Mouse (Mus musculus) gastrocnemius, adult 2 months (tissue): ENCODE results near the gene Pigr. TPM values are rescaled to one million over a fixed set of nuclear protein-coding genes. Genes with fewer than 3 reads are reported as not detected.

ENCODE experiments used
- DNase-seq: peaks from one replicate; pipeline ENCODE4 v3.0.0; 2022
- H3K27ac ChIP-seq: fragments of 200-600 bp; 2 replicates; pipeline ENCODE4 v1.8.1; 2022; ENCODE audit warnings: mild to moderate bottlenecking
- H3K4me3 ChIP-seq: fragments of 200-600 bp; 2 replicates; pipeline ENCODE4 v1.8.1; 2022; ENCODE audit warnings: mild to moderate bottlenecking, moderate library complexity
- CTCF ChIP-seq: fragments of 200-600 bp; IDR thresholded peaks from 2 replicates; pipeline ENCODE4 v1.8.1; 2022; ENCODE audit warnings: antibody characterized with exemption, mild to moderate bottlenecking, moderate library complexity
- intact Hi-C: fragments of 180-260 bp; cut with DNase I; formaldehyde crosslinking; loops from one replicate; pipeline ENCODE4 v1.15.1; 2025
- total RNA-seq, 2 experiments: library from RNA; stranded (reverse); gene quantifications; 2 replicates each; pipeline ENCODE4 v1.2.3; 2021

Pigr gene
- total RNA-seq, 2 experiments from 2014 or later, result not detected

DNA sequence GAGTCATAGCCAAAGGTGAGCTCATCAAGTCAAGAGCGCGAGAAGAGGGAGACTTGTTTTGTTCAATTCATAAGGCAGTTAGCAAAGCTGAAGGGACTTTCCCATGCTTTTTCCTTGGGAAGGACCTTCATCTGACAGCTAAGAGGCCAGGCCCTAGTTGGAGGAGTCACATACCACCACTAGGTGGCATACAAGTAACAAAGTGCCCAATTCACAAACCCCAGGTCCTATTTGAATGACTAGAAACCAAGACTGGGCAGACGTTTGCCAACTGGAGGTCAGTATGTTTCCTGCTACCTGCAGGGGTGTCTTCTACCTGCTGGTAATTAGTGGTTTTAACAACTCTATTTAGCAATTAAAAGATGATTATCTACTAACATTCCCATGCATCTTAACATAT is 48.7 kb downstream of the Pigr start:
- no peak overlapping the region for H3K4me3 ChIP-seq
- TF ChIP-seq CTCF, result peak; percentile 85
- intact Hi-C loops, result loop anchor here (1.0 to 10.0 kb wide), 3 partner anchors 104 to 390 kb away; partner anchors contain the start of gene Dyrk3
- DNase-seq, result peak; percentile 32
- H3K27ac ChIP-seq, result no peak overlapping the region

DNA sequence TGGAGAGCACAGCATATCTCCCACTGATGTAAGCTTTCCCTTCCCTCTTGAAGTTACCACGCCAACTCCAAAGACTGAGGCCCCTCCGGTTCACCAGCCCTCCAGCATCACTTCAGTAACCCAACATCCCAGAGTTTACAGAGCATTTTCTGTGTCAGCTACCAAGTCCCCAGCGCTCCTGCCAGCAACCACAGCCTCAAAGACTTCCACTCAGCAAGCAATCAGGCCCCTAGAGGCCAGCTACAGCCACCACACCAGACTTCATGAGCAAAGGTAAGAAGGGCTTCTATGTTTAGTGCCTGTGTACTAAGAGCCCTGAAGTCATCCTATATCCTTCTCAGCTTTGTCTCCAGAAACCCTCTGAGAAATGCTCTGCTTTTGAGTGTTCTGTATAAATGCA is 49.4 kb downstream of the Pigr start:
- no peak for DNase-seq
- intact Hi-C loops, result loop anchor here (1.0 to 10.0 kb wide), 4 partner anchors 103 to 389 kb away; partner anchors contain the start of gene Dyrk3
- TF ChIP-seq CTCF, result no peak
- no peak overlapping the region for H3K4me3 ChIP-seq
- no peak overlapping the region for H3K27ac ChIP-seq

DNA sequence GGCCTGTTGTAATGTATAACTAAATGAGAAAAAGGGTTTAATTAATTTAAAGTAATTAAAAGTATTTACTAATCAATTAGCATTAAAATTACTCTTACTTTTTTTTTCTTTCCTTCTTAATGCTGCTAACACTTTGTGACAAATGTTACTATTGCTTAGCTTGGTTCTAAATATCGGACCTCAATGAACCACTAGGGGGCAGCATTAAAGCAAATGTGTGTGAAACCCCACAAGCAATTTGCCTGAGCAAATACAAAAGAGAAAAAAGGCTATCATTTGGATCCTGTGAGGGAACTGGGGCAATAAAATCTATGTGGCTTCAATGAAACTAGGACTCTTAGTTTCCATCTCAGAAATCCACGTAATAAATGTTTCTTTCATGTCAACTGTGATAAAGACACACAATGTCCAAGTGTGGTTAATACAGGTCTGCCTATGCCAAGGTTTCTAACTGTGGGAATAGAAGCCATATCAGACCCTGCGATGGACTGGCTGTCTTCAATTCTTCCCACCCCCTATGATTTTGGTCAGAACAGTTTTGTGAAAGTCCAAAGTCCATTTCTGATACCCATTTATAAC is 50.5 kb downstream of the Pigr start:
- Histone ChIP-seq H3K27ac (no peak overlapping the region), H3K4me3 (no peak overlapping the region)
- DNase-seq, result no peak
- intact Hi-C loops, result loop anchor here (1.0 to 10.0 kb wide), 3 partner anchors 176 to 388 kb away; partner anchors contain the start of gene Dyrk3
- TF ChIP-seq CTCF, result peak; percentile 82

DNA sequence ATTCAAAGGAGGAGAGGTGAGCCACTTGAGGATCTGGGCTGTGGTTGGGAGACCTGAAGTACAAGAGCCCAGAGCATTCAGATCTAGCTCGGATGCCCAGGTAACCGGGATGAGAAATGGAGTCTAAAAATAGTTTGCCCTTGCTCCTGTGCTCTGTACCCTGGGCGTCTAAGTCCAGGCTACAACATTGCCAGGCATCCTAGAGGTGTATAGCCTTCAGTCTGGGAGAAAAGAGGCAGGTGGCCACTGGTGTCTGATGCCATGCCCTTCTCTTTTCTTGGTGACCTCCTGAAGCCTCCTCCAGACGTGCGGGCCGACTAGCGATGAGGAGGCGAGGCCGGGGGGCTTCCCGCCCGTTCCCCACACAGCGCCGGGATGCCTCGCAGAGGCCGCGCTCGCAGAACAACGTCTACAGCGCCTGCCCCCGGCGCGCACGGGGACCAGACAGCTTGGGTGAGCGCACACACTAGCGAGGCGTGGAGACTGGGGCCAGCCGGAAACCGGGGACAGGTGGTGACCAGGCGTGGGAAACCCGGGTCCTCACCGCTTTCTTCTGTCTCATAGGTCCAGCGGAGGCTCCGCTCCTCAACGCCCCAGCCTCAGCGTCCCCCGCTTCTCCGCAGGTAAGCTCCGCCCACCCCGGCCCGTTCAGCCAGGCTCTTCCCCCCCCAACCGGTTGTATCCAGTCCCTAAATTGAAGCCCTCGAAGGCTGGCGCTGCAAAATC is 51.6 kb downstream of the Pigr start:
- peak; percentile 17 for DNase-seq

DNA sequence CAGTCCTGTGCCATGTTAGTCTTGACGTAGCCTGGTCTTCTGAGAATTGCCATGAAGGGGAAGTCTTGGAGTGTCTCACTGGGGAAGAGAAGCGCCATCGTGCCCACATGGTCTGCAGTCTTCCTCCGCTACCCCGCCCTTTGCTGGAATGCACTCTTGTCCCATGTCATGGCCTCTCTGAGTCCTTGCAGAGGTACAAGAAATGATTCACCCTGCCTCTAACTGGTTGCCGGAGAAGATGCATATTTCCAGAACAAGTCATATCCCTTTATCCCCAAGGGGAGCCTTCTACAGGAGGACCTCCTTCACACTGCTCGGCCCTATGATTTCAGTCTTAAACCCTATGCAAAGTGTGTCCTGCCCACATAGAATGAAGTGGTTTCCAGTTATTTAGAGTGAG is 53.4 kb downstream of the Pigr start:
- no peak overlapping the region for H3K4me3 ChIP-seq
- no peak overlapping the region for H3K27ac ChIP-seq
- no peak for DNase-seq
- intact Hi-C loops, result loop anchor here (10.0 kb wide), 2 partner anchors 255 to 385 kb away; partner anchors contain the start of gene Dyrk3
- TF ChIP-seq CTCF, result no peak

More for the DNA sequence above, 51.6 kb downstream of the Pigr start:
- TF ChIP-seq CTCF, result no peak
- Histone ChIP-seq H3K27ac (no peak overlapping the region), H3K4me3 (peak overlapping the region; percentile 62)
- intact Hi-C loops, result loop anchor here (10.0 kb wide), 2 partner anchors 257 to 387 kb away; partner anchors contain the start of gene Dyrk3

DNA sequence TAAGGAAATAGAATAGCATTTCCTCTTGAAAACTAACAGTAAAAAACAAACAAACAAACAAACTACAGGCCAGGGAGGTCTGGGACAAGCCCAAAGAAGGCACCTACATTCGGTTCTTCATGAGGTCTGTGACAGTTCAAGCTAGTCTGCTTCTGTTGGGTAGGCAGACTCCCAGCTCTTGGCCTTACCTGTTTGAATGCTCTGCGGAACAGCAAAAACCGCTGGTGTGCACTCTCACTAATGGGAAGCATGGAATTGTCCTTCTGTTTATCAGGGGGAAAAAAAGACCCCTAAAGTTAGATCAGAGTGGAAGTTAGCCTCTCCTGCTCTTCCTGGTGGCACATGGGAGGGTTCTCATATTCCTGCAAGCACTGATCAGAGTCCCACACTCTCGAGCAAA is 56.7 kb downstream of the Pigr start:
- no peak overlapping the region for H3K4me3 ChIP-seq
- no peak overlapping the region for H3K27ac ChIP-seq
- no peak for DNase-seq
- intact Hi-C loops, result no loop called here
- TF ChIP-seq CTCF, result no peak

DNA sequence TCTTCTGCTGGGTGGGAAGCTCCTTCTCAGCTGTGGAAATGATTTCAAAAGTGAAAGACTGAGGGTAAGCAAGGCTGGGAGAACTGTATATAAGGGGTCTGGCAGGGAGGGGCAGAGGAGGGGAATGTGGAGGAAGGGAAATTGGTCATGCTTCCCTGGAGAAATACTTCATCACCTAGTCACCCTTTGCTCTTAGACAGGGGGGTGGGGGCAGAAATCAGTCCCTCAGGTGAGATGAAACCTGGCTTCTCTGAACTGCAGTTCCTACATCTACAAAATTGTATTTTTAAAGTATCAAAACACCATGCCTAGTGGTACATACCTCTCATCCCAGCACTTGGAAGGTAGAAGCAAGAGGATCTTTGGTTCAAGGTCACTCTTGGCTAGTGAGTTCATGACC is 60.9 kb downstream of the Pigr start, which contains the start of gene Il24:
TSS of gene Il24 (minus strand) at position 101 of the 400 bp plus-strand sequence.
- DNase-seq, result no peak
- no peak within 1 kb of the TSS for H3K4me3 ChIP-seq
- intact Hi-C loops, result no loop called here
- no peak within 1 kb of the TSS for H3K27ac ChIP-seq
- no peak for TF ChIP-seq CTCF

DNA sequence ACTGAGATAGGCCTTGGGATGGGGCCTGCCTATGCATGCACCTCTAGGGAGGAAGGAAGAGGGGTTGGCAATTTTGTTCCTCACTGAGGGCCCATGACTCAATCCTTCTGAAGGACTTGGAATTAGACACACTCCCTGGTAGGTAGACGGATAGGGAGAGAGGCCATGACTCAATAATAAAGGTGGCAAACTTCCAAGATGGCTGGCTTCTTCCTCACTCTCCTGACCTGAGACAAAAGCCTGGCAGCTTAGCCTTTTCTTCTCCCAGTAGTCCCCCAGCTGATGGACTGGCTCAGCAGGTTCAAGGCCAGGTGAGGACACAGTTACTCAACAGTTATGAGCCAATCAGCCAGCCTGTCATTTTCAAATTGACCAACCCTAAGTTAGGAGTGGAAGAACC is 66.0 kb downstream of the Pigr start:
- Histone ChIP-seq H3K4me3 (no peak overlapping the region), H3K27ac (no peak overlapping the region)
- DNase-seq, result no peak
- TF ChIP-seq CTCF, result no peak
- intact Hi-C loops, result no loop called here

DNA sequence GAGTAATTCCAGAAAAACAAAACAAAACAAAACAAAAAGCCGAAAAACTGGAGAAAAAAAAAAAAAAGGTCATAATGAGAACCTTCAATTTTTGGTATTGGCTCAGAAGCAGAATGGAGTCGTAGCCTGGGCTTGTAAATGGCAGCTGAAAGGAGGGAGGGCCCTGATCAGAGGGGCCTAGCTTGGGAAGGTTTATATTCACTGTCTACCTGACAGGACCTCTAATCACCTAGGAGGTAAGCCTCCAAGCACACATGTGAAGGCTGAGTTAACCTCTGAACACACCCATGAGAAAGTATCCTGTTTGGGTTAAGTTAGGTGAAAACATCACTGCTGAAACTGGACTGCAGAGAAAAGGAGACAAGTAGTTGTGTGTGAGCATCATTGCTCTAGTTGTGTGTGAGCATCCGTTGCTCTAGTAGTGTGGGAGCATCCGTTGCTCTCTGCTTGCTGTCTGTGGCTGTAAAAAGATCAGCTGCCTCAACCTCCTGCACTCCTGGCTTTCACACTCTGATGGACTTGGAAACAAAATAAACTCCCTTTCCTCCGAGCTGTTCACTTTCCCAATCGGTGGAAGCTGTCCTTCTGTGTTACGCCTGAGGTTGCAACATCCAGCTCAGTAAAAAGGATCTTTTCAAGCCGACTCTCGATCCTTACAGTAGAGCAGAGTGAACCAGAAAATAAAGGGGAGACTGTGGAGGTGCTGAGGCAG is 67.0 kb downstream of the Pigr start:
- TF ChIP-seq CTCF, result no peak
- intact Hi-C loops, result no loop called here
- DNase-seq, result no peak
- H3K4me3 ChIP-seq, result no peak overlapping the region
- H3K27ac ChIP-seq, result no peak overlapping the region

DNA sequence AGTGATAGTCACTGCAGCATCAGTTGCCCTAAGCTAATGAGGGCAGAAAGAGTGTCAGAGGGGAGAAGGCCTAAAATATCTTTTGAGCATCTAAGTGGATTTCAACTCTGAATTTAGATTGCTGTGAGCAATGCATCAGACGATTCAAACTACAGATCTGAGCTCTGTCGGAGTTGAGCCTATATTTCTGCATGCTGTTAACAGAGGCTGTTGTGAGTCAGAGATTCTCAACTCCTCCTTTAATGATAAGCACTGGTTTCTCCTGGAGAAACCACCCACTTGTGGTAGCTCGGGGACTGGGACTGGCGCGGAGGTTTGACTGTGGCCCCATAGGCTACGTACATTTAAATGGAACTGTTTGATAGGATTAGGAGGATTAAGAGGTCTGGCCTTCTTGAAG is 68.0 kb downstream of the Pigr start:
- intact Hi-C loops, result no loop called here
- DNase-seq, result no peak
- Histone ChIP-seq H3K4me3 (no peak overlapping the region), H3K27ac (no peak overlapping the region)
- TF ChIP-seq CTCF, result no peak

Other genes with a start within 250 kb of the Pigr start
- gene Zp3r, start 197.1 kb upstream of the Pigr start, total RNA-seq, result not detected
- not detected for gene C4bp, start 165.1 kb upstream of the Pigr start, total RNA-seq
- under 1 TPM in 1 of 2 experiments, not detected in 1; 0.14 TPM for gene Gm29427, start 110.9 kb upstream of the Pigr start, total RNA-seq
- gene Yod1, start 109.4 kb upstream of the Pigr start, total RNA-seq, result 1 to 10 TPM; 3.7 to 4.1 TPM
- gene Pfkfb2, start 97.4 kb upstream of the Pigr start, total RNA-seq, result 10 to 100 TPM; 11.6 to 15.5 TPM
- under 1 TPM; 0.20 to 0.43 TPM for gene AA986860, start 94.7 kb upstream of the Pigr start, total RNA-seq
- under 1 TPM in 1 of 2 experiments, not detected in 1; 0.14 TPM for gene Fcamr, start 25.8 kb upstream of the Pigr start, total RNA-seq
- gene Fcmr, start 39.0 kb downstream of the Pigr start, total RNA-seq, result not detected
- not detected for gene Il24, start 60.8 kb downstream of the Pigr start, total RNA-seq
- gene Il20, start 84.8 kb downstream of the Pigr start, total RNA-seq, result not detected
- gene Il19, start 113.4 kb downstream of the Pigr start, total RNA-seq, result not detected
- not detected for gene Il10, start 193.2 kb downstream of the Pigr start, total RNA-seq